21 mouse cellular contexts compared by ENCODE assay signal in the genomic region with DNA sequence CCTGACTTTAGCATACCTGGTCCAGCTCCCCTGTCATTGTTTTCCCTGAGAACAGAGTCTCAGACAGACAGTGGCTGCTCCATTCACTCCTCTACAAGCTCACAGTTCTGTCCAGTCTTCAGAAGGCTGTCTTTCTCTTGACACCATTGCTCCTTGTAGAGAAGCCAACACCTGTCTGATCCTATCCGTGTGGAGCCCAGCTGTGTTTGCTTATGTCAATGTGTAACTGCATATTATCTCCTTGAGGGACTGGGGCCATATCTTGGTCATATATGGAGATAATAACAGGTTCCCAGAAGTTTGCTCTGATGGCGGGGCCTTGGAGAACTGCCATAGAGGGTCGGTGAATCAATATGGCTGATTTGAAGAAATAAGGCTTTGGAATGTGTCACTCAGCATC.
A peak's percentile ranks its signal among the peaks of the same experiment; 100 is the strongest.
DNase-seq lines count a peak whose midpoint lies in the region; ATAC-seq and TF ChIP-seq lines count a peak whose summit lies in the region.
"Had no signal": no experiment of that assay in that cellular context is flagged by ENCODE, and none has a peak within 500 bp of the region (broad histone marks: within the 10 kb centered on the region; RNA-seq: fewer than 3 reads in every experiment).

No protein-coding gene starts in this region.

- no peak overlapping the region for H3K27ac ChIP-seq in heart, embryonic 10.5 days
- H3K27ac ChIP-seq in heart, adult 2 months, result no peak overlapping the region
- no peak overlapping the region for H3K27ac ChIP-seq in intestine, embryonic 15.5 days
- H3K27ac ChIP-seq in intestine, postnatal 0 days (ENCODE audit: low read depth, low read length), result no peak overlapping the region
- H3K27ac ChIP-seq in intestine, embryonic 16.5 days (ENCODE audit: low read length), result no peak overlapping the region

- TF ChIP-seq EP300 in heart, adult 2 months (IDR thresholded peaks at IDR 0.05; ENCODE audit: insufficient read depth, low read depth, low read length), result no peak

- H3K9ac ChIP-seq in heart, adult 2 months (ENCODE audit: low read depth, low read length), result no peak overlapping the region
- no peak overlapping the region for H3K9ac ChIP-seq in intestine, embryonic 15.5 days
- no peak overlapping the region for H3K9ac ChIP-seq in intestine, postnatal 0 days (ENCODE audit: low read depth, low read length)
- no peak overlapping the region for H3K9ac ChIP-seq in intestine, embryonic 16.5 days (ENCODE audit: low read depth, low read length)

- no peaks in the 10 kb centered on the region for H3K9me3 ChIP-seq in heart, embryonic 10.5 days
- no peaks in the 10 kb centered on the region for H3K9me3 ChIP-seq in intestine, embryonic 15.5 days
- no peaks in the 10 kb centered on the region for H3K9me3 ChIP-seq in intestine, postnatal 0 days (ENCODE audit: control insufficient read depth)
- no peaks in the 10 kb centered on the region for H3K9me3 ChIP-seq in intestine, embryonic 16.5 days (ENCODE audit: control insufficient read depth, low read length)

- no peak for TF ChIP-seq POLR2A in heart, adult 2 months (IDR thresholded peaks at IDR 0.05; ENCODE audit: insufficient read depth, low read depth, low read length)

- peak; percentile 70 for ATAC-seq in intestine, embryonic 15.5 days
- no peak for ATAC-seq in intestine, postnatal 0 days
- ATAC-seq in intestine, embryonic 16.5 days, result peak; percentile 66
- ATAC-seq: activated CD4-positive, CD25-positive, alpha-beta regulatory T cell, adult 4 months; CD4-positive, CD25-positive, alpha-beta regulatory T cell, adult 4 months; Patski had no signal

- H3K4me2 ChIP-seq in intestine, embryonic 15.5 days (replicated peaks), result no peak overlapping the region
- H3K4me2 ChIP-seq in intestine, postnatal 0 days (replicated peaks; ENCODE audit: low read depth), result no peak overlapping the region
- no peak overlapping the region for H3K4me2 ChIP-seq in intestine, embryonic 16.5 days (ENCODE audit: low read depth, low read length)

- peaks cover 24% of the 10 kb centered on the region for H3K4me1 ChIP-seq in heart, embryonic 10.5 days
- no peaks in the 10 kb centered on the region for H3K4me1 ChIP-seq in heart, adult 2 months (ENCODE audit: control insufficient read depth, insufficient read depth, low read length)
- H3K4me1 ChIP-seq in intestine, embryonic 15.5 days (replicated peaks), result peaks cover 7% of the 10 kb centered on the region; the same call in 1 of the 2 replicates
- peaks cover 6% of the 10 kb centered on the region; the same call in 1 of the 2 replicates for H3K4me1 ChIP-seq in intestine, postnatal 0 days (replicated peaks; ENCODE audit: control insufficient read depth, insufficient read depth, low read length)
- H3K4me1 ChIP-seq in intestine, embryonic 16.5 days (ENCODE audit: control insufficient read depth, insufficient read depth, low read length), result peaks cover 6% of the 10 kb centered on the region; the same call in 1 of the 2 replicates

- intact Hi-C loops in heart, adult 2 months (cut with DNase I), result no loop called here

- H3K4me3 ChIP-seq in heart, embryonic 10.5 days, result no peak overlapping the region
- no peak overlapping the region for H3K4me3 ChIP-seq in heart, adult 2 months
- no peak overlapping the region for H3K4me3 ChIP-seq in intestine, embryonic 15.5 days (replicated peaks)
- no peak overlapping the region for H3K4me3 ChIP-seq in intestine, postnatal 0 days (ENCODE audit: low read depth, low read length)
- H3K4me3 ChIP-seq in intestine, embryonic 16.5 days (ENCODE audit: low read length), result no peak overlapping the region

- H3K27me3 ChIP-seq in heart, embryonic 10.5 days (ENCODE audit: insufficient read depth, poor library complexity, severe bottlenecking), result 0 out of 2 replicates have a peak, but pooled peaks cover 7% of the 10 kb centered on the region
- H3K27me3 ChIP-seq in heart, adult 2 months (ENCODE audit: control insufficient read depth, insufficient read depth, low read length), result no peaks in the 10 kb centered on the region
- no peaks in the 10 kb centered on the region for H3K27me3 ChIP-seq in intestine, embryonic 15.5 days (replicated peaks)
- no peaks in the 10 kb centered on the region for H3K27me3 ChIP-seq in intestine, postnatal 0 days (replicated peaks; ENCODE audit: control insufficient read depth, insufficient read depth, low read length)
- no peaks in the 10 kb centered on the region for H3K27me3 ChIP-seq in intestine, embryonic 16.5 days (replicated peaks; ENCODE audit: control insufficient read depth, insufficient read depth, low read length)
- H3K27me3 ChIP-seq: CH12.LX, Patski had no signal

- 83% methylated on average over 3 of the region's 3 CpGs for WGBS in heart, embryonic 10.5 days
- 83% methylated on average over 3 of the region's 3 CpGs for WGBS in heart, adult 2 months
- 68% methylated on average over 3 of the region's 3 CpGs for WGBS in intestine, embryonic 15.5 days
- 27% methylated on average over 3 of the region's 3 CpGs for WGBS in intestine, postnatal 0 days
- 59% methylated on average over 3 of the region's 3 CpGs for WGBS in intestine, embryonic 16.5 days

- H3K36me3 ChIP-seq in heart, embryonic 10.5 days, result no peaks in the 10 kb centered on the region
- H3K36me3 ChIP-seq in heart, adult 2 months (ENCODE audit: control insufficient read depth, insufficient read depth, low read length), result no peaks in the 10 kb centered on the region
- no peaks in the 10 kb centered on the region for H3K36me3 ChIP-seq in intestine, embryonic 15.5 days
- no peaks in the 10 kb centered on the region for H3K36me3 ChIP-seq in intestine, postnatal 0 days (ENCODE audit: control insufficient read depth, insufficient read depth)
- H3K36me3 ChIP-seq in intestine, embryonic 16.5 days (ENCODE audit: control insufficient read depth, insufficient read depth, low read length), result no peaks in the 10 kb centered on the region
- H3K36me3 ChIP-seq: G1E had no signal

- no peak for TF ChIP-seq CTCF in heart, adult 2 months (IDR thresholded peaks at IDR 0.05)
- TF ChIP-seq CTCF in intestine, postnatal 0 days (IDR thresholded peaks at IDR 0.05; ENCODE audit: low read depth), result no peak

- no peaks in the 10 kb centered on the region for H3K79me2 ChIP-seq in heart, adult 2 months (replicated peaks; ENCODE audit: control insufficient read depth, insufficient read depth, low read length)

- peak; percentile 55 for DNase-seq in heart, embryonic 10.5 days (ENCODE audit: low spot score)
- no peak for DNase-seq in heart, adult 2 months
- no peak for DNase-seq in yolk sac, embryonic 10.5 days (ENCODE audit: low spot score)
- DNase-seq: adrenal gland, adult 2 months; adrenal gland, adult 8-10 months; adrenal gland, postnatal 10 days; adrenal gland, postnatal 14 days; adrenal gland, postnatal 25 days; adrenal gland, postnatal 36 days; B cell, adult 2 months; cerebellum, adult 11 months; cerebellum, adult 11-12 months; cerebellum, adult 18-20 months had no signal
